Mouse (Mus musculus) hindbrain, embryonic 14.5 days (tissue): ENCODE data around the gene Fyb2. TPM values are rescaled to one million over a fixed set of nuclear protein-coding genes. Genes with fewer than 3 reads are reported as not detected.

Source experiments
- ATAC-seq: fragments of 200-750 bp; cut with Nextera tagmentation; 2 replicates; pipeline ENCODE4 v1.8.0; 2017; ENCODE audit warnings: moderate number of reproducible peaks, mild to moderate bottlenecking, moderate TSS enrichment, moderate library complexity; ENCODE audit not compliant: low FRiP score
- DNase-seq: peaks from one replicate; pipeline ENCODE4 v3.0.0-alpha.2; 2015; ENCODE audit warnings: low spot score
- H3K27ac ChIP-seq: fragments of 300-500 bp; sonication (generic); 2 replicates; pipeline ENCODE4 v1.5.1; 2014; ENCODE audit warnings: mild to moderate bottlenecking, moderate library complexity
- H3K27me3 ChIP-seq: fragments of 300-500 bp; sonication (generic); 2 replicates; pipeline ENCODE4 v1.6.1; 2014; ENCODE audit warnings: mild to moderate bottlenecking, low read length, mixed read lengths; ENCODE audit not compliant: control insufficient read depth, insufficient read depth
- H3K36me3 ChIP-seq: fragments of 300-500 bp; sonication (generic); replicated peaks from 2 replicates; pipeline ENCODE4 v1.6.1; 2014; ENCODE audit not compliant: control insufficient read depth, insufficient read depth
- H3K4me1 ChIP-seq: fragments of 300-500 bp; sonication (generic); replicated peaks from 2 replicates; pipeline ENCODE4 v1.6.1; 2014; ENCODE audit warnings: antibody characterized with exemption, low read length, mixed read lengths; ENCODE audit not compliant: control insufficient read depth, insufficient read depth
- H3K4me2 ChIP-seq: fragments of 300-500 bp; sonication (generic); replicated peaks from 2 replicates; pipeline ENCODE4 v1.6.1; 2014; ENCODE audit warnings: mild to moderate bottlenecking, moderate library complexity
- H3K4me3 ChIP-seq: fragments of 300-500 bp; sonication (generic); replicated peaks from 2 replicates; pipeline ENCODE4 v1.5.1; 2014; ENCODE audit warnings: mild to moderate bottlenecking, low read length
- H3K9ac ChIP-seq: fragments of 300-500 bp; sonication (generic); 2 replicates; pipeline ENCODE4 v1.6.1; 2014
- H3K9me3 ChIP-seq: fragments of 300-500 bp; sonication (generic); 2 replicates; pipeline ENCODE4 v1.6.1; 2016; ENCODE audit warnings: low read length; ENCODE audit not compliant: control insufficient read depth
- WGBS: fragments of 180-500 bp; shearing (Covaris S2); extraction: QIAGEN DNeasy Blood & Tissue Kit; methylation state at CpG from one replicate; pipeline ENCODE4 v1.1.7; 2014; 5-methylcytosine and 5-hydroxymethylcytosine counted together
- polyA plus RNA-seq: library from polyadenylated mRNA; unstranded; fragments of >200 nt; fragmentation: Nextera tagmentation; extraction: Ambion mirVana; gene quantifications from 2 replicates; pipeline ENCODE4 v1.2.1, GENCODE M21; 2014

Fyb2 gene
- polyA plus RNA-seq, 1 experiment from 2014 or later, result 0.29 TPM

DNA sequence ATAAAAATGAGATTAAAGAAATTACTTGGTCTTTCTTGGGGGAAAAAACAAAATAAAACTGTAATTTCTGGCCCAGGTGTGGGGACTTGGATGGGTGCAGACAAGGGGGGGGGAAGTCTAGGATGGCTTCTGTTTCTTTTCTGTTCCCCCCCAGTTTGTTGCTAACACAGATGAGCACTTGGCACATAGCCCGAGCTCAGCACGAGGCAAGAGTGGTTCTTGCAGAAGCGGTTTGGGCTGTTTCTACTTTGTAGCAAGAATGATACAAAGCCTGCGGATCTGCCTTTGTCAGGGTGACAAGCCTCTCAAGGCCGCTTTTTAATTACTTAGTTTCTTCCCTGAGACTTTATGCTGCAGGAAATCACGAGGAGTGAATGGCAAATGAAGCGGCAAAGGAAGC is 43.4 kb downstream of the Fyb2 start:
- Histone ChIP-seq H3K36me3 (no peaks in the 10 kb centered on the region), H3K27me3 (no peaks in the 10 kb centered on the region), H3K9ac (no peak overlapping the region), H3K4me2 (no peak overlapping the region), H3K9me3 (no peaks in the 10 kb centered on the region), H3K4me3 (no peak overlapping the region), H3K4me1 (no peaks in the 10 kb centered on the region), H3K27ac (no peak overlapping the region)
- ATAC-seq (no peak), DNase-seq (peak; percentile 41)
- WGBS, result 37% methylated on average over 7 of the region's 7 CpGs

DNA sequence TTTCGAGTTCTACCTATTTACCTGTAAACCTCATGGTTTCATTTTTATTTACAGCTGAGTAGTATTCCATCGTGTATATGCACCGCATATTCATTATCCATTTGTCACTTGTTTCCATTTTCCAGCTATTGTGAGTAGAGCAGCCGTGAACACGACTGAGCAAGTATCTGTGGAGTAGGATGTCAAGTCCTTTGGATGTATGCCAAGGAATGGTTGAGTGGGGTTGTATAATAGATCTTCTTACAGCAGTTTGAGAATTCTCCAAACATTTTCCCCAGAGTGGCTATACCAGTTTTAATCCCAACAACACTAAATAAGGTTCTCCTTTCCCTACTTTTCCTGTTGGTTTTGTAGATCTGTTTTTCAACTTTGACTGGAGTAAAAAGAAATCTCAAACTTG is 48.2 kb downstream of the Fyb2 start:
- DNase-seq (no peak), ATAC-seq (no peak)
- WGBS, result 76% methylated on average over 5 of the region's 5 CpGs
- Histone ChIP-seq H3K27ac (no peak overlapping the region), H3K9ac (no peak overlapping the region), H3K4me1 (no peaks in the 10 kb centered on the region), H3K27me3 (no peaks in the 10 kb centered on the region), H3K4me2 (no peak overlapping the region), H3K9me3 (peaks cover 16% of the 10 kb centered on the region), H3K4me3 (no peak overlapping the region), H3K36me3 (no peaks in the 10 kb centered on the region)

GRCm38 (mm10) chr4:104972606-104973005 is 59.4 kb downstream of the Fyb2 start:
- no peak overlapping the region for H3K27ac ChIP-seq
- 0 out of 2 replicates have a peak, but pooled peaks cover 4% of the 10 kb centered on the region for H3K9me3 ChIP-seq
- H3K27me3 ChIP-seq, result no peaks in the 10 kb centered on the region
- H3K4me3 ChIP-seq, result no peak overlapping the region
- no peaks in the 10 kb centered on the region for H3K36me3 ChIP-seq
- no peak overlapping the region for H3K4me2 ChIP-seq
- no peaks in the 10 kb centered on the region for H3K4me1 ChIP-seq
- H3K9ac ChIP-seq, result no peak overlapping the region
- DNase-seq (no peak), ATAC-seq (no peak)
- 81% methylated on average over 2 of the region's 2 CpGs for WGBS

GRCm38 (mm10) chr4:104975162-104975830 is 62.0 kb downstream of the Fyb2 start:
- ATAC-seq (no peak), DNase-seq (no peak)
- 0 out of 2 replicates have a peak, but pooled peaks cover 4% of the 10 kb centered on the region for H3K9me3 ChIP-seq
- no peaks in the 10 kb centered on the region for H3K4me1 ChIP-seq
- 89% methylated on average over 6 of the region's 6 CpGs for WGBS
- no peak overlapping the region for H3K27ac ChIP-seq
- H3K9ac ChIP-seq, result no peak overlapping the region
- no peak overlapping the region for H3K4me3 ChIP-seq
- no peak overlapping the region for H3K4me2 ChIP-seq
- H3K36me3 ChIP-seq, result no peaks in the 10 kb centered on the region
- H3K27me3 ChIP-seq, result no peaks in the 10 kb centered on the region

DNA sequence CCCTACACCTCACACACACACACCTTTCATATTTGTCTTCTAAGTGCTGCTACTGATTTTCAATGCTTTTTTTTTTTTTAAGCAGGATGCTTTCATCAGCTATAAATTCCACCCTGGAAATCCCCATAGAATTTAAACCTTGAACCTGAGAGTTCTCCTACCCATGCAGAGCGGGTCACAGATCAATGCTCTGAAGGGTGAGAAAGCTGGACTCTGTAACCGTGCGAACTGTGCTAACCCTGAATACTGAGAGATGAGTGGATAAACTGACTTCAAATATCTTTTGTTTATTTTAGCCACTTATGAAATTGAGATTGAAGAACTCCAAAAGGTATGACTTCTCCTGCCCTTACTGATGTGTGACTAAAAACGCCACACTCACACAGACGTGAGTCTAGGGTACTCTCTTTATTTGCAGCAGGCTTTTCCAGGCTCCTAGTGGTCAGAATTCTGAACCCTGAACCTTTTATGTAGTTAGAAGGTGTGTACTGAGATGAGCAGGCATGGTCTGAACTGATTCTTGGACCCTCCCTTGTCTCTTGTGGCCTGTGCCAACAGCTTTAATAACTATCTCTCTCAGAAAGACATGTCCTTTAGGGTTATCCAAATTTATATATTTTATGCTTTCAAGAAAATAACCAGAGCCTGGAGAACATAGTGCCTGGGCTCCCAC is 72.8 kb downstream of the Fyb2 start:
- 87% methylated on average over 5 of the region's 5 CpGs for WGBS
- H3K27me3 ChIP-seq, result no peaks in the 10 kb centered on the region
- no peaks in the 10 kb centered on the region for H3K9me3 ChIP-seq
- H3K4me2 ChIP-seq, result no peak overlapping the region
- ATAC-seq (no peak), DNase-seq (no peak)
- no peak overlapping the region for H3K9ac ChIP-seq
- H3K4me3 ChIP-seq, result no peak overlapping the region
- H3K4me1 ChIP-seq, result no peaks in the 10 kb centered on the region
- no peak overlapping the region for H3K27ac ChIP-seq
- H3K36me3 ChIP-seq, result no peaks in the 10 kb centered on the region

- no peaks in the 10 kb centered on the region for H3K27me3 ChIP-seq
- DNase-seq (no peak), ATAC-seq (no peak)
- WGBS, result 83% methylated on average over 7 of the region's 7 CpGs
- no peak overlapping the region for H3K4me2 ChIP-seq
- H3K4me1 ChIP-seq, result no peaks in the 10 kb centered on the region
- H3K27ac ChIP-seq, result no peak overlapping the region
- H3K9me3 ChIP-seq, result no peaks in the 10 kb centered on the region
- no peaks in the 10 kb centered on the region for H3K36me3 ChIP-seq
- no peak overlapping the region for H3K4me3 ChIP-seq
- H3K9ac ChIP-seq, result no peak overlapping the region
Measured at GRCm38 (mm10) chr4:104987631-104988030, 74.4 kb downstream of the Fyb2 start.

- Histone ChIP-seq H3K27ac (no peak overlapping the region), H3K36me3 (no peaks in the 10 kb centered on the region), H3K9ac (no peak overlapping the region), H3K9me3 (no peaks in the 10 kb centered on the region), H3K4me2 (no peak overlapping the region), H3K4me3 (no peak overlapping the region), H3K4me1 (no peaks in the 10 kb centered on the region), H3K27me3 (no peaks in the 10 kb centered on the region)
- ATAC-seq (no peak), DNase-seq (no peak)
- WGBS, result 88% methylated on average over 5 of the region's 5 CpGs
Measured at GRCm38 (mm10) chr4:104988102-104988501, 74.8 kb downstream of the Fyb2 start.

DNA sequence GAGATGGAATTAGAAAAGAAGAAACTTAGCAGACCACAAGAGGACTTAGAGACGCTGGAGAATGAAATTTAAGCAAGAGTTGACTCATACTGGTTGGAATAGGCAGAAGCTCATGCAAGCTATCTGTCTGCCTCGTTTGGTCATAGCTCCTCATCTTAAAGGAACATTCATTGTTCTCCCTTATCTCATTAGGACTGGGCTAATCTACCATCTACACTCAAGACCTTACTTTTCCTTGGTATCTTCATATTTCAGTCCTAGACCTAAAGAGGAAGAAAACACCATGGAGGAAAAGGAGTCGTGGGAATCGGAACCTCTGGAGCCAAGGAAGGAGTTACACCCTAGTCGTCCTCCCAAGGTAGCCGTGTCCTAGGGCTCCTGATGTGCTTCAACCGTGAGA is 75.5 kb downstream of the Fyb2 start:
- no peak for ATAC-seq
- Histone ChIP-seq H3K9ac (no peak overlapping the region), H3K36me3 (no peaks in the 10 kb centered on the region), H3K4me3 (no peak overlapping the region), H3K9me3 (no peaks in the 10 kb centered on the region), H3K27ac (no peak overlapping the region), H3K4me1 (no peaks in the 10 kb centered on the region), H3K27me3 (no peaks in the 10 kb centered on the region), H3K4me2 (no peak overlapping the region)
- DNase-seq, result no peak
- WGBS, result 95% methylated on average over 7 of the region's 7 CpGs

GRCm38 (mm10) chr4:104990016-104990415 is 76.8 kb downstream of the Fyb2 start:
- Histone ChIP-seq H3K4me3 (no peak overlapping the region), H3K4me1 (no peaks in the 10 kb centered on the region), H3K27ac (no peak overlapping the region), H3K9ac (no peak overlapping the region), H3K36me3 (no peaks in the 10 kb centered on the region), H3K27me3 (no peaks in the 10 kb centered on the region), H3K9me3 (no peaks in the 10 kb centered on the region), H3K4me2 (no peak overlapping the region)
- DNase-seq, result no peak
- ATAC-seq, result no peak
- 83% methylated on average over 6 of the region's 6 CpGs for WGBS
